Mouse (Mus musculus) lung, postnatal 10 days (tissue): Measurements from ENCODE around the gene Gpr180.

Experiments
- DNase-seq: peaks from one replicate; pipeline ENCODE4 v3.0.0; 2021

Gene Gpr180

DNA sequence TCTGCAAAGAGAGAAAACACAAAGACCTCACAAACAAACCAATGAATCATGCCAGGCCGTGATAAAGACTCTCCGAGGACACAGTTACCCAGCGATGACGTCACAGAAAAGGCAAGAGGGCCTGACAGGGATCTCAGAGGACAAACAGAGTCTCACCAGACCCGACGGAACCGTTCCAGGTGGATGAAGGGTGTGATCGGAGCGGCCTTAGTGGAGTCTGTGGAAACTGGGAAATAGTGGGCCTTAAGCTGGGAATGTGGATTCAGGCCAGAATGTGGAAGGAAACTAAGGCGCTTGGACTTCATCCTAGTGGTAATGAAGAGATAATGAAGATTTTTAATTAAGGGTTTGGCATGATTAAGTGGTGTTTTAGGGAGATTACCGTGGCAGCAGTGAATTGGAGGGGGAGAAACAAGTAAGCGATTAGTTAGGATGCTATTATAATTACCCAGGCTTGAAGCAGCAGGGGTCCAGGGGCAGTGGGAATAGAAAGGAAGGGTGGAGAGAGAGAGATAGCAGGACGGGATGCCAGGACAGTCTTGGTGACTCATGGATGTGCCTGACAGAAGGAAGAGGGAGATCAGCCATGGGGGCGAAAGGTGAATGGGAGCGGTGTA, 75.3 kb downstream of the Gpr180 start:
- no peak for DNase-seq
